Mouse (Mus musculus) lung, adult 2 months (tissue): ENCODE measurements around the gene Utp18.

Experiments used
- CTCF ChIP-seq: fragments of 200-500 bp; IDR thresholded peaks from 2 replicates; pipeline ENCODE4 v1.5.1; 2011; ENCODE audit warnings: mild to moderate bottlenecking, low read length, control low read depth; ENCODE audit not compliant: insufficient read depth
- POLR2A ChIP-seq: fragments of 200-500 bp; IDR thresholded peaks from 2 replicates; pipeline ENCODE4 v1.6.1; 2011; ENCODE audit warnings: low read depth, mild to moderate bottlenecking, control low read depth, low read length, borderline replicate concordance; ENCODE audit errors: extremely low read depth

- TF ChIP-seq CTCF (no peak), POLR2A (no peak)
Measured at GRCm38 (mm10) chr11:93835800-93836199, 49.8 kb downstream of the Utp18 start.
